Mouse (Mus musculus) embryonic fibroblast, embryonic 13.5 days (primary cell): ENCODE measurements around the gene Slc11a2.

Experiments used
- CTCF ChIP-seq: IDR thresholded peaks from 2 replicates; pipeline ENCODE4 v1.5.1; 2011; ENCODE audit warnings: mild to moderate bottlenecking, control low read depth, low read length, moderate library complexity, borderline replicate concordance; ENCODE audit not compliant: insufficient read depth
- POLR2A ChIP-seq: IDR thresholded peaks from 2 replicates; pipeline ENCODE4 v1.6.1; 2011; ENCODE audit warnings: low read depth, mild to moderate bottlenecking, control low read depth, low read length, moderate library complexity

GRCm38 (mm10) chr15:100451245-100451644 is 26.4 kb upstream of the Slc11a2 start:
- TF ChIP-seq POLR2A (no peak), CTCF (no peak)
